Mouse (Mus musculus) testis, adult 2 months (tissue): ENCODE measurements around the gene Cox16. TPM values are rescaled to one million over a fixed set of nuclear protein-coding genes. Genes with fewer than 3 reads are reported as not detected.
"Not testable (repeated sequence)": the region's sequence is repeated elsewhere in the genome, so short reads cannot be mapped to it uniquely, and the experiment has no call there.

ENCODE experiments used
- H3K27ac ChIP-seq: fragments of 200-500 bp; 2 replicates; pipeline ENCODE4 v1.5.1; 2012; ENCODE audit warnings: low read depth, low read length; ENCODE audit not compliant: control insufficient read depth, insufficient read depth
- H3K27me3 ChIP-seq: fragments of 200-500 bp; 2 replicates; pipeline ENCODE4 v1.6.1; 2012; ENCODE audit warnings: mild to moderate bottlenecking, low read length, moderate library complexity; ENCODE audit not compliant: control insufficient read depth, insufficient read depth
- H3K36me3 ChIP-seq: fragments of 200-500 bp; 2 replicates; pipeline ENCODE4 v1.6.1; 2012; ENCODE audit warnings: mild to moderate bottlenecking, low read length; ENCODE audit not compliant: control insufficient read depth, insufficient read depth
- H3K4me1 ChIP-seq: fragments of 200-500 bp; 2 replicates; pipeline ENCODE4 v1.6.1; 2012; ENCODE audit warnings: low read length; ENCODE audit not compliant: control insufficient read depth, insufficient read depth
- H3K4me3 ChIP-seq: fragments of 200-500 bp; 2 replicates; pipeline ENCODE4 v1.5.1; 2012; ENCODE audit warnings: low read depth, mild to moderate bottlenecking, low read length, moderate library complexity, mixed read lengths; ENCODE audit not compliant: control insufficient read depth
- CTCF ChIP-seq: fragments of 200-500 bp; IDR thresholded peaks from 2 replicates; pipeline ENCODE4 v1.5.1; 2012; ENCODE audit warnings: low read depth, mild to moderate bottlenecking, inconsistent platforms, low read length, moderate library complexity; ENCODE audit not compliant: control insufficient read depth, insufficient read depth, insufficient replicate concordance
- POLR2A ChIP-seq: fragments of 200-500 bp; IDR thresholded peaks from 2 replicates; pipeline ENCODE4 v1.6.1; 2012; ENCODE audit warnings: low read depth, mild to moderate bottlenecking, inconsistent platforms, low read length, moderate library complexity; ENCODE audit not compliant: control insufficient read depth
- polyA plus RNA-seq: library from polyadenylated mRNA; depleted of rRNA; stranded (reverse); fragments of >200 nt; gene quantifications from 2 replicates; pipeline ENCODE4 v1.2.3, GENCODE M21; 2012

Cox16 gene
- polyA plus RNA-seq, 1 experiment, result 78.5 TPM

GRCm38 (mm10) chr12:81483656-81484055 is 1.3 kb downstream of the Cox16 start:
- Histone ChIP-seq H3K27me3 (no peaks in the 10 kb centered on the region), H3K27ac (no peak overlapping the region), H3K4me1 (peaks cover 4% of the 10 kb centered on the region), H3K36me3 (no peaks in the 10 kb centered on the region), H3K4me3 (no peak overlapping the region)
- TF ChIP-seq CTCF (no peak), POLR2A (no peak)

GRCm38 (mm10) chr12:81459051-81459450 is 25.9 kb downstream of the Cox16 start:
- H3K4me3 ChIP-seq, H3K36me3 ChIP-seq, H3K4me1 ChIP-seq, H3K27me3 ChIP-seq, H3K27ac ChIP-seq: not testable (repeated sequence)

GRCm38 (mm10) chr12:81438985-81439384 is 45.9 kb downstream of the Cox16 start:
- H3K4me1 ChIP-seq, H3K4me3 ChIP-seq, H3K27me3 ChIP-seq, H3K36me3 ChIP-seq, H3K27ac ChIP-seq: not testable (repeated sequence)

GRCm38 (mm10) chr12:81434778-81435177 is 50.1 kb downstream of the Cox16 start:
- not testable (repeated sequence) for H3K36me3 ChIP-seq, H3K4me3 ChIP-seq

GRCm38 (mm10) chr12:81421846-81422245 is 63.1 kb downstream of the Cox16 start, which contains the start of gene Adam4:
TSS of gene Adam4 (minus strand) at chr12:81421946.
- peak within 1 kb of the TSS; percentile 55 for H3K4me3 ChIP-seq
- H3K27me3 ChIP-seq, result no peaks in the 10 kb centered on the region
- TF ChIP-seq POLR2A (no peak), CTCF (no peak)
- H3K36me3 ChIP-seq, result no peaks in the 10 kb centered on the region
- no peaks in the 10 kb centered on the region for H3K4me1 ChIP-seq
- no peak within 1 kb of the TSS for H3K27ac ChIP-seq

More at GRCm38 (mm10) chr12:81434778-81435177, 50.1 kb downstream of the Cox16 start:
- not testable (repeated sequence) for H3K27me3 ChIP-seq, H3K27ac ChIP-seq, H3K4me1 ChIP-seq

DNA sequence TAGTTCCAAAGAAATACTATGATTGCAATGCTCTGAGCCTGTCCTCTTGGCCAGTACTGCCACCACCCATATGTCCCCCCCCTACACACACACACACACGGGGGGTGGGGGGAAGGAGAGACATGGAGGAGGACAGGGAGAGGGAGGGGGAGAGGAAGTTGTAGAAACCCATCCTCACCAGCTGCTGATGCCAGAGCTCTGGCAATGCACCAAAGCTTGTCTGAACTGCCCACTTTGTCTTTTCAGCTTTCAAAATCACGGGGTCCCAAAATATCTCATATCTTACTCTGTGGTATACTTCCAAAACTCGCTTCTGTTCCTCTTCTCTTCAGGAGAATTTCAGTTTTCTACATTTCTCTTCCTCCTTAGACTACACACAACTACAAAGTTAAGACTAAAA is 71.7 kb downstream of the Cox16 start:
- Histone ChIP-seq H3K27ac (no peak overlapping the region), H3K27me3 (no peaks in the 10 kb centered on the region), H3K4me1 (no peaks in the 10 kb centered on the region), H3K4me3 (no peak overlapping the region), H3K36me3 (no peaks in the 10 kb centered on the region)
- no peak for TF ChIP-seq CTCF
- no peak for TF ChIP-seq POLR2A

- H3K36me3 ChIP-seq, result no peaks in the 10 kb centered on the region
- H3K4me1 ChIP-seq, result no peaks in the 10 kb centered on the region
- H3K27ac ChIP-seq, result no peak overlapping the region
- H3K27me3 ChIP-seq, result no peaks in the 10 kb centered on the region
- TF ChIP-seq POLR2A (no peak), CTCF (no peak)
- H3K4me3 ChIP-seq, result no peak overlapping the region
These were observed 76.0 kb downstream of the Cox16 start for GRCm38 (mm10) chr12:81408966-81409365.

DNA sequence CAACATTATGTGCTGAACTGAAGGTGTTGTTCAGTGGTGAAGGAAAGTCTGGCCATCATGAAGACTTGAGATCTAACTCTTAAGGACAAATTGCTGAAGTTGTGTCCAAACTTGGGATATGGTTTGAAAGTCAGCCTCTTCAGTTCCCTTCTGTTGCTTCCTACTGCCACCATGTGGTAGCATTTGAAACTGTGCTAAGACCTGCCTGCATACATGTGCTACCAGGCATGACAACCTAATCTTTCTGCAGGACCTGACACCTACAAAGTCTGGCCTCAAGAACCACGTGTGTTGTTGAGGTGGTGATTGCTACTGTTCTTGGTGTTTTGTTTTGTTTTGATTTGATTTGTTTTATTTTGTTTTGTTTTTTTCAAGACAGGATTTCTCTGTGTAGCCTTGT is 82.7 kb downstream of the Cox16 start:
- no peak for TF ChIP-seq POLR2A
- no peak for TF ChIP-seq CTCF
- no peaks in the 10 kb centered on the region for H3K27me3 ChIP-seq
- H3K27ac ChIP-seq, result no peak overlapping the region
- H3K36me3 ChIP-seq, result no peaks in the 10 kb centered on the region
- H3K4me3 ChIP-seq, result no peak overlapping the region
- no peaks in the 10 kb centered on the region for H3K4me1 ChIP-seq

DNA sequence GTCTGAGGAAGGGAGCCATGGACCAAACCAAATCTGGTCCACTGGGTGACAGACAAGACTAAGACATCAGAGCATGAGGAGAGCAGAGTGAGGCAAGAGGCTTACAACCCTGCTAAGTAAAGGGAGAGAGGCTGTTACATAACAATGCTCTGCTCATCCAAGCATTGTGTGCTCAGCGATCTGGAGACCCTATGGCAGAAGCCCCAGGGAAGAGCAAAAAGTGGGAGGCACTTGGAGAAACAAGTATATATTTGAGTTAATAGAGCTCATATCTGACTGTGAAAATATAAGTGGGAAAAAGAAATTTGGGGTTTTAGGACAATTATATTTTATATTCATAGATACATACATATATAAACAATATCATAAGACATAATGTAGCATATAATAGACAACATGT is 105.6 kb downstream of the Cox16 start, which contains the start of gene Gm4787:
Gene Gm4787 (minus strand): TSS at position 101 of the 400 bp plus-strand sequence.
- not testable (repeated sequence) for H3K27me3 ChIP-seq, H3K27ac ChIP-seq, H3K4me1 ChIP-seq, H3K36me3 ChIP-seq
- H3K4me3 ChIP-seq, result peak within 1 kb of the TSS; percentile 58; the same call in 1 of the 2 replicates
